Mouse (Mus musculus) gastrocnemius, adult 8-10 months (tissue): ENCODE data around the gene Poc1a. TPM values are rescaled to one million over a fixed set of nuclear protein-coding genes. Genes with fewer than 3 reads are reported as not detected.

Source experiments
- DNase-seq, 2 experiments: peaks; one replicate each; pipeline ENCODE4 v3.0.0; 2022; ENCODE audit warnings: low spot score in 2 of 2
- total RNA-seq, 4 experiments: library from RNA; stranded (reverse); gene quantifications; 2 replicates each; pipeline ENCODE4 v1.2.4; 2022

Gene Poc1a
- total RNA-seq, 4 experiments from 2014 or later = 0.99 to 1.7 (median 1.3) TPM

GRCm38 (mm10) chr9:106300949-106301348 is 20.1 kb downstream of the Poc1a start:
- no peak for DNase-seq

GRCm38 (mm10) chr9:106301446-106302080 is 20.7 kb downstream of the Poc1a start:
- no peak for DNase-seq

- DNase-seq = no peak
Observed at GRCm38 (mm10) chr9:106302446-106303150, 21.7 kb downstream of the Poc1a start.

GRCm38 (mm10) chr9:106303460-106303960 is 22.6 kb downstream of the Poc1a start:
- no peak for DNase-seq

GRCm38 (mm10) chr9:106305228-106305627 is 24.4 kb downstream of the Poc1a start:
- no peak for DNase-seq

- DNase-seq = peak; percentile 62 to 63
Observed at GRCm38 (mm10) chr9:106306662-106307351, 25.9 kb downstream of the Poc1a start.

GRCm38 (mm10) chr9:106308151-106308550 is 27.3 kb downstream of the Poc1a start:
- no peak for DNase-seq

GRCm38 (mm10) chr9:106308555-106308954 is 27.7 kb downstream of the Poc1a start:
- DNase-seq = no peak

- DNase-seq = no peak
Observed at GRCm38 (mm10) chr9:106308983-106309382, 28.1 kb downstream of the Poc1a start.

- DNase-seq = no peak
Observed at GRCm38 (mm10) chr9:106309859-106310258, 29.0 kb downstream of the Poc1a start.

- DNase-seq = no peak
Observed at GRCm38 (mm10) chr9:106311625-106312191, 30.8 kb downstream of the Poc1a start.

GRCm38 (mm10) chr9:106312950-106313360 is 32.1 kb downstream of the Poc1a start:
- DNase-seq = no peak

- no peak for DNase-seq
Observed at GRCm38 (mm10) chr9:106314196-106314595, 33.3 kb downstream of the Poc1a start.

GRCm38 (mm10) chr9:106318074-106318473 is 37.2 kb downstream of the Poc1a start:
- no peak for DNase-seq

GRCm38 (mm10) chr9:106319095-106319494 is 38.2 kb downstream of the Poc1a start:
- no peak for DNase-seq

GRCm38 (mm10) chr9:106322497-106322896 is 41.6 kb downstream of the Poc1a start:
- DNase-seq = no peak

GRCm38 (mm10) chr9:106326241-106326640 is 45.4 kb downstream of the Poc1a start:
- DNase-seq = no peak

- no peak for DNase-seq
Observed at GRCm38 (mm10) chr9:106327125-106327809, 46.4 kb downstream of the Poc1a start.

- DNase-seq = no peak
Observed at GRCm38 (mm10) chr9:106328068-106328610, 47.3 kb downstream of the Poc1a start.

- DNase-seq = no peak
Observed at GRCm38 (mm10) chr9:106328772-106329511, 48.1 kb downstream of the Poc1a start.
